Mouse (Mus musculus): ENCODE measurements around the gene Flnb. TPM values are rescaled to one million over a fixed set of nuclear protein-coding genes. Genes with fewer than 3 reads are reported as not detected.

Flnb gene
- total and polyA plus RNA-seq, 3 experiments: 29.5 to 74.0 (median 61.6) TPM

DNA sequence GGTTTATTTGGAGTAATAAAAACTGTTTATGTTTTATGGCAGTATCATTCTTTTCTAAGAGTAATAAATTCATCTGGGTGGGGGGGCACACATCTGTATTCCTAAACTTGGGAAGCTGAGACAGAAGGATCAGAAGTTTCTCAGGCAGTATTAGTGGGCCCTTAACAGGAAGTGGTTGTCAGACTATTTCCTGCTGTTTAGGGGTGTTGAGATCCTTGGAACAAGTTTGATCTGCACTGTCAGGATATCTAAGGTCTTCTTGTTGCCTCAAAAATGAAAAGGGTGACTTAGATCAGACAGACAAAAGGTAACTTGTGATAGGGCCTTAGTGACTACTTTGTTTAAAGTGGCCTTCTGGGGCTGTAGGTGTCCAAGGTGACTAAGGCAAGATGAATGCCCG lies 160.4 kb downstream of the Flnb start:
- dilution Hi-C loops (cut with MboI; ENCODE audit: extremely low pct_ligation_motif_present, extremely low pct_unique_long_range_greater_than_20kb, low sequenced_read_pairs) (no loop called here), in situ Hi-C loops (cut with MboI; ENCODE audit: low pct_ligation_motif_present, low pct_unique_long_range_greater_than_20kb, low sequenced_read_pairs) (no loop called here)
- Histone ChIP-seq H3K27me3 (replicated peaks) (no peaks in the 10 kb centered on the region), H3K4me2 (ENCODE audit: insufficient read depth, low read depth, poor library complexity, severe bottlenecking) (no peak overlapping the region), H3K36me3 (replicated peaks in 1 of 2; ENCODE audit: control insufficient read depth in 1 of 2, insufficient read depth in 1 of 2, low read length in 1 of 2) (peaks cover 0 to 93% of the 10 kb centered on the region in 2 experiments), H3K9ac (ENCODE audit: insufficient read depth, low read depth) (no peak overlapping the region), H3K4me3 (replicated peaks in 1 of 3; ENCODE audit: low read depth in 2 of 3, low read length in 2 of 3, poor library complexity in 1 of 3) (no peak overlapping the region), H3K27ac (ENCODE audit: insufficient read depth, low read depth) (no peak overlapping the region), H3K79me2 (replicated peaks; ENCODE audit: control insufficient read depth, extremely low read depth, insufficient read depth, poor library complexity, severe bottlenecking) (no peaks in the 10 kb centered on the region), H3K4me1 (ENCODE audit: control insufficient read depth in 1 of 2, insufficient read depth in 2 of 2) (peaks cover 7 to 27% of the 10 kb centered on the region in 2 experiments; a peak in 3 of 4 replicates), H3K9me3 (replicated peaks; ENCODE audit: low read length) (no peaks in the 10 kb centered on the region)
- no peak for DNase-seq (ENCODE audit: extremely low read depth)
- TF ChIP-seq MYC (IDR thresholded peaks at IDR 0.05; ENCODE audit: low read depth, low read length) (no peak), ETS1 (conservative IDR thresholded peaks at IDR 0.05; ENCODE audit: low read depth, low read length) (no peak), NRF1 (IDR thresholded peaks at IDR 0.05; ENCODE audit: low read depth, low read length) (no peak), BHLHE40 (IDR thresholded peaks at IDR 0.05; ENCODE audit: low read depth, low read length) (no peak), GABPA (IDR thresholded peaks at IDR 0.05; ENCODE audit: insufficient replicate concordance, low read depth, low read length) (no peak), ZC3H11A (IDR thresholded peaks at IDR 0.05; ENCODE audit: low read depth, low read length) (no peak), SMC3 (IDR thresholded peaks at IDR 0.05; ENCODE audit: low read depth, low read length) (no peak), USF2 (conservative IDR thresholded peaks at IDR 0.05; ENCODE audit: low read depth, low read length) (no peak), MAFK (IDR thresholded peaks at IDR 0.05; ENCODE audit: insufficient replicate concordance, low read length) (no peak), JUND (conservative IDR thresholded peaks at IDR 0.05; ENCODE audit: low read depth, low read length) (no peak), TBP (conservative IDR thresholded peaks at IDR 0.05; ENCODE audit: low read depth, low read length) (no peak)

DNA sequence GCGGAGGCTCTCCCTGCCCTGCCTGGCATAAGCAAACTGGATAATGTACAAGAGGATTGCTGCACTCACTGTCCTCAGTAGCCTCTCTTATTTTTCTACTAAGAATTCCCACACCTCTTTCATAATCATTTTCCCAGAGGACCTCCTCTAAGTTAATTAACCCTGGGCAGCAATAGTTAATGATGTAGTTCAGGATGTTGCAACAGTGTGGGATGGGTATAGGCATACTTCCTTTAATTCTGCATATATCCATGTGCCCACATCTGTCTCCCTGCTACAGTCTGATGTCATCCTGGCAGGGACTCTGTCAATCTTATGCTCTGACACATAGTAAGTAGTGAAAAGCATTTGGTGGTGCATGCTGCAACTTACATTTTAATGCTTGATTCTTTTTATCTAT lies 163.5 kb downstream of the Flnb start:
- peaks cover 7 to 27% of the 10 kb centered on the region in 2 experiments; a peak in 3 of 4 replicates for H3K4me1 ChIP-seq (ENCODE audit: control insufficient read depth in 1 of 2, insufficient read depth in 2 of 2)
- no peaks in the 10 kb centered on the region for H3K9me3 ChIP-seq (replicated peaks; ENCODE audit: low read length)
- DNase-seq (ENCODE audit: extremely low read depth): no peak
- H3K4me3 ChIP-seq (replicated peaks in 1 of 3; ENCODE audit: low read depth in 2 of 3, low read length in 2 of 3, poor library complexity in 1 of 3): no peak overlapping the region
- no peak overlapping the region for H3K27ac ChIP-seq (ENCODE audit: insufficient read depth, low read depth)
- dilution Hi-C loops (cut with MboI; ENCODE audit: extremely low pct_ligation_motif_present, extremely low pct_unique_long_range_greater_than_20kb, low sequenced_read_pairs): no loop called here
- no peak overlapping the region for H3K9ac ChIP-seq (ENCODE audit: insufficient read depth, low read depth)
- peaks cover 0 to 93% of the 10 kb centered on the region in 2 experiments for H3K36me3 ChIP-seq (replicated peaks in 1 of 2; ENCODE audit: control insufficient read depth in 1 of 2, insufficient read depth in 1 of 2, low read length in 1 of 2)
- in situ Hi-C loops (cut with MboI; ENCODE audit: low pct_ligation_motif_present, low pct_unique_long_range_greater_than_20kb, low sequenced_read_pairs): no loop called here
- TF ChIP-seq KAT2A (IDR thresholded peaks at IDR 0.05; ENCODE audit: insufficient replicate concordance, low read length): no peak
- no peak for TF ChIP-seq MAZ (IDR thresholded peaks at IDR 0.05; ENCODE audit: low read depth, low read length)
- no peak for TF ChIP-seq ZKSCAN1 (IDR thresholded peaks at IDR 0.05; ENCODE audit: borderline replicate concordance, low read depth, low read length)
- TF ChIP-seq ETS1 (conservative IDR thresholded peaks at IDR 0.05; ENCODE audit: low read depth, low read length): no peak
- no peak for TF ChIP-seq ZNF384 (IDR thresholded peaks at IDR 0.05; ENCODE audit: low read depth, low read length)
- no peak for TF ChIP-seq TCF12 (IDR thresholded peaks at IDR 0.05; ENCODE audit: low read depth, low read length)
- TF ChIP-seq PAX5 (IDR thresholded peaks at IDR 0.05; ENCODE audit: low read length): no peak
- H3K4me2 ChIP-seq (ENCODE audit: insufficient read depth, low read depth, poor library complexity, severe bottlenecking): no peak overlapping the region
- no peaks in the 10 kb centered on the region for H3K27me3 ChIP-seq (replicated peaks)
- no peaks in the 10 kb centered on the region for H3K79me2 ChIP-seq (replicated peaks; ENCODE audit: control insufficient read depth, extremely low read depth, insufficient read depth, poor library complexity, severe bottlenecking)
